Mouse (Mus musculus) thymus, postnatal 14 days (tissue): Measurements from ENCODE around the gene Casp8.
"Not testable (repeated sequence)": the region's sequence is repeated elsewhere in the genome, so short reads cannot be mapped to it uniquely, and the experiment has no call there.

Source experiments
- DNase-seq: peaks from one replicate; pipeline ENCODE4 v3.0.0; 2021

The Casp8 gene

GRCm38 (mm10) chr1:58801558-58802285 lies 6.5 kb downstream of the Casp8 start:
- DNase-seq, result no peak

- DNase-seq, result peak; percentile 90
These were observed 7.4 kb downstream of the Casp8 start for GRCm38 (mm10) chr1:58802322-58803273.

- peak; percentile 17 for DNase-seq
These were observed 8.4 kb downstream of the Casp8 start for GRCm38 (mm10) chr1:58803531-58803930.

- DNase-seq, result peak; percentile 54
These were observed 11.5 kb downstream of the Casp8 start for GRCm38 (mm10) chr1:58806651-58807050.

- DNase-seq, result no peak
These were observed 31.1 kb downstream of the Casp8 start for GRCm38 (mm10) chr1:58826319-58826718.

- no peak for DNase-seq
These were observed 35.6 kb downstream of the Casp8 start for GRCm38 (mm10) chr1:58830741-58831140.

GRCm38 (mm10) chr1:58832198-58832597 lies 37.0 kb downstream of the Casp8 start:
- no peak for DNase-seq

- not testable (repeated sequence) for DNase-seq
These were observed 61.6 kb downstream of the Casp8 start for GRCm38 (mm10) chr1:58856811-58857210.

GRCm38 (mm10) chr1:58859131-58859530 lies 64.0 kb downstream of the Casp8 start:
- not testable (repeated sequence) for DNase-seq

GRCm38 (mm10) chr1:58859738-58860365 lies 64.7 kb downstream of the Casp8 start:
- DNase-seq, result peak; percentile 53

- not testable (repeated sequence) for DNase-seq
These were observed 65.4 kb downstream of the Casp8 start for GRCm38 (mm10) chr1:58860586-58860985.

- DNase-seq, result not testable (repeated sequence)
These were observed 81.3 kb downstream of the Casp8 start for GRCm38 (mm10) chr1:58876500-58876899.

GRCm38 (mm10) chr1:58879291-58879690 lies 84.1 kb downstream of the Casp8 start:
- not testable (repeated sequence) for DNase-seq

- not testable (repeated sequence) for DNase-seq
These were observed 88.1 kb downstream of the Casp8 start for GRCm38 (mm10) chr1:58883279-58883678.

- no peak for DNase-seq
These were observed 90.5 kb downstream of the Casp8 start for GRCm38 (mm10) chr1:58885646-58886045.

- no peak for DNase-seq
These were observed 94.8 kb downstream of the Casp8 start for GRCm38 (mm10) chr1:58889826-58890546.

- DNase-seq, result not testable (repeated sequence)
These were observed 95.6 kb downstream of the Casp8 start for GRCm38 (mm10) chr1:58890697-58891290.

GRCm38 (mm10) chr1:58891481-58892170 lies 96.5 kb downstream of the Casp8 start:
- DNase-seq, result not testable (repeated sequence)

GRCm38 (mm10) chr1:58892386-58892785 lies 97.2 kb downstream of the Casp8 start:
- not testable (repeated sequence) for DNase-seq
